Mouse (Mus musculus) heart, postnatal 0 days (tissue): ENCODE data around the gene Asf1b. TPM values are rescaled to one million over a fixed set of nuclear protein-coding genes. Genes with fewer than 3 reads are reported as not detected.

Source experiments
- ATAC-seq: fragments of 200-750 bp; cut with Nextera tagmentation; 2 replicates; pipeline ENCODE4 v1.8.0; 2017; ENCODE audit warnings: low read depth, moderate number of reproducible peaks, moderate library complexity; ENCODE audit not compliant: insufficient read depth
- DNase-seq: peaks from one replicate; pipeline ENCODE4 v3.0.0-alpha.2; 2016; ENCODE audit warnings: low spot score
- H3K27ac ChIP-seq: fragments of 300-500 bp; sonication (generic); 2 replicates; pipeline ENCODE4 v1.5.1; 2014; ENCODE audit warnings: low read depth, mild to moderate bottlenecking
- H3K27me3 ChIP-seq: fragments of 300-500 bp; sonication (generic); 2 replicates; pipeline ENCODE4 v1.6.1; 2014; ENCODE audit warnings: low read length, mixed read lengths; ENCODE audit not compliant: control insufficient read depth, insufficient read depth
- H3K36me3 ChIP-seq: fragments of 300-500 bp; sonication (generic); replicated peaks from 2 replicates; pipeline ENCODE4 v1.6.1; 2014; ENCODE audit warnings: low read length, mixed read lengths; ENCODE audit not compliant: control insufficient read depth, insufficient read depth
- H3K4me1 ChIP-seq: fragments of 300-500 bp; sonication (generic); 2 replicates; pipeline ENCODE4 v1.6.1; 2014; ENCODE audit warnings: antibody characterized with exemption; ENCODE audit not compliant: control insufficient read depth, insufficient read depth
- H3K4me2 ChIP-seq: fragments of 300-500 bp; sonication (generic); 2 replicates; pipeline ENCODE4 v1.6.1; 2014; ENCODE audit warnings: low read depth, mild to moderate bottlenecking, low read length, moderate library complexity
- H3K4me3 ChIP-seq: fragments of 300-500 bp; sonication (generic); 2 replicates; pipeline ENCODE4 v1.5.1; 2014; ENCODE audit warnings: low read depth, low read length
- H3K9ac ChIP-seq: fragments of 300-500 bp; sonication (generic); replicated peaks from 2 replicates; pipeline ENCODE4 v1.6.1; 2014; ENCODE audit warnings: low read depth, low read length, mixed read lengths
- H3K9me3 ChIP-seq: fragments of 300-500 bp; sonication (generic); replicated peaks from 2 replicates; pipeline ENCODE4 v1.6.1; 2016; ENCODE audit warnings: low read length; ENCODE audit not compliant: control insufficient read depth
- CTCF ChIP-seq: IDR thresholded peaks from 2 replicates; pipeline ENCODE4 v1.5.1; 2016; ENCODE audit warnings: antibody characterized with exemption, control low read depth, low read depth
- EP300 ChIP-seq: IDR thresholded peaks from 2 replicates; pipeline ENCODE4 v1.6.1; 2016; ENCODE audit warnings: antibody characterized with exemption, low read depth
- WGBS: fragments of 180-500 bp; shearing (Covaris S2); extraction: QIAGEN DNeasy Blood & Tissue Kit; methylation state at CpG from one replicate; pipeline ENCODE4 v1.1.7; 2014; 5-methylcytosine and 5-hydroxymethylcytosine counted together
- polyA plus RNA-seq: library from polyadenylated mRNA; unstranded; fragments of >200 nt; fragmentation: Nextera tagmentation; extraction: Ambion mirVana; gene quantifications from 2 replicates; pipeline ENCODE4 v1.2.1, GENCODE M21; 2015
- total RNA-seq: library from RNA; depleted of rRNA; stranded (reverse); fragments of >200 nt; gene quantifications from 2 replicates; pipeline ENCODE4 v1.2.3, GENCODE M21; 2014; ENCODE audit warnings: low replicate concordance

Asf1b gene
- total and polyA plus RNA-seq, 2 experiments from 2014 or later: 19.2 to 109 TPM

GRCm38 (mm10) chr8:83964015-83964765 is 8.9 kb downstream of the Asf1b start:
- no peak for TF ChIP-seq EP300
- no peak for TF ChIP-seq CTCF
- Histone ChIP-seq H3K27me3 (no peaks in the 10 kb centered on the region), H3K9ac (no peak overlapping the region), H3K9me3 (no peaks in the 10 kb centered on the region), H3K27ac (peak overlapping the region; percentile 80), H3K4me1 (peaks cover 11% of the 10 kb centered on the region), H3K4me2 (no peak overlapping the region), H3K4me3 (no peak overlapping the region), H3K36me3 (peaks cover 24% of the 10 kb centered on the region)
- ATAC-seq (peak; percentile 90), DNase-seq (peak; percentile 82)
- WGBS: 42% methylated on average over 5 of the region's 5 CpGs

GRCm38 (mm10) chr8:83967701-83968100 is 12.4 kb downstream of the Asf1b start:
- Histone ChIP-seq H3K4me2 (no peak overlapping the region), H3K36me3 (peaks cover 32% of the 10 kb centered on the region), H3K4me3 (no peak overlapping the region), H3K9me3 (no peaks in the 10 kb centered on the region), H3K27me3 (no peaks in the 10 kb centered on the region), H3K27ac (no peak overlapping the region), H3K4me1 (peaks cover 14% of the 10 kb centered on the region), H3K9ac (no peak overlapping the region)
- no peak for DNase-seq
- WGBS: 91% methylated on average over 7 of the region's 7 CpGs
- ATAC-seq: no peak
- no peak for TF ChIP-seq EP300
- no peak for TF ChIP-seq CTCF

GRCm38 (mm10) chr8:83971121-83971520 is 15.8 kb downstream of the Asf1b start:
- Histone ChIP-seq H3K9ac (no peak overlapping the region), H3K4me2 (no peak overlapping the region), H3K27ac (no peak overlapping the region), H3K36me3 (peaks cover 32% of the 10 kb centered on the region), H3K27me3 (no peaks in the 10 kb centered on the region), H3K9me3 (no peaks in the 10 kb centered on the region), H3K4me1 (peaks cover 17% of the 10 kb centered on the region), H3K4me3 (no peak overlapping the region)
- TF ChIP-seq EP300 (no peak), CTCF (no peak)
- 88% methylated on average over 4 of the region's 4 CpGs for WGBS
- DNase-seq: no peak
- ATAC-seq: no peak

GRCm38 (mm10) chr8:83971661-83972060 is 16.4 kb downstream of the Asf1b start:
- DNase-seq: no peak
- Histone ChIP-seq H3K27ac (peak overlapping the region; percentile 80), H3K4me1 (peaks cover 20% of the 10 kb centered on the region), H3K4me2 (peak overlapping the region; percentile 84), H3K9me3 (no peaks in the 10 kb centered on the region), H3K4me3 (peak overlapping the region; percentile 90), H3K27me3 (no peaks in the 10 kb centered on the region), H3K9ac (no peak overlapping the region), H3K36me3 (peaks cover 29% of the 10 kb centered on the region)
- 80% methylated on average over 6 of the region's 6 CpGs for WGBS
- TF ChIP-seq EP300 (no peak), CTCF (no peak)
- ATAC-seq: no peak

GRCm38 (mm10) chr8:83972150-83973120 is 17.1 kb downstream of the Asf1b start, which contains the start of gene Prkaca:
TSS of gene Prkaca (plus strand) at chr8:83972993.
- H3K4me2 ChIP-seq: peak within 1 kb of the TSS; percentile 96
- under 1% methylated on average over 65 of the region's 94 CpGs for WGBS
- H3K36me3 ChIP-seq: peaks cover 25% of the 10 kb centered on the region
- peaks cover 28% of the 10 kb centered on the region for H3K4me1 ChIP-seq
- peak; percentile 97 for ATAC-seq
- H3K27ac ChIP-seq: peak within 1 kb of the TSS; percentile 90
- H3K4me3 ChIP-seq: peak within 1 kb of the TSS; percentile 90
- no peaks in the 10 kb centered on the region for H3K9me3 ChIP-seq
- TF ChIP-seq EP300 (0 out of 2 replicates have a peak, but pooled peaks have one; percentile 70), CTCF (no peak)
- DNase-seq: peak; percentile 98
- H3K27me3 ChIP-seq: no peaks in the 10 kb centered on the region
- peak within 1 kb of the TSS; percentile 88 for H3K9ac ChIP-seq
